Mouse (Mus musculus) CD4-positive, CD25-positive, alpha-beta regulatory T cell, adult 2 months (primary cell): ENCODE data around the gene Gatd1.

Source experiments
- DNase-seq: peaks from one replicate; pipeline ENCODE4 v3.0.0-alpha.2; 2012; ENCODE audit warnings: low read depth, low spot score

Gene Gatd1

GRCm38 (mm10) chr7:141390326-141391259 lies 23.3 kb downstream of the Gatd1 start:
- DNase-seq: no peak

GRCm38 (mm10) chr7:141388487-141389109 lies 25.3 kb downstream of the Gatd1 start:
- no peak for DNase-seq

- no peak for DNase-seq
Observed at GRCm38 (mm10) chr7:141387807-141388486, 26.0 kb downstream of the Gatd1 start.

- DNase-seq: no peak
Observed at GRCm38 (mm10) chr7:141381068-141381835, 32.7 kb downstream of the Gatd1 start.

- DNase-seq: no peak
Observed at GRCm38 (mm10) chr7:141379584-141379983, 34.4 kb downstream of the Gatd1 start.

- DNase-seq: no peak
Observed at GRCm38 (mm10) chr7:141374399-141374798, 39.5 kb downstream of the Gatd1 start.

- DNase-seq: no peak
Observed at GRCm38 (mm10) chr7:141373611-141374010, 40.3 kb downstream of the Gatd1 start.

- DNase-seq: no peak
Observed at GRCm38 (mm10) chr7:141371942-141372595, 41.9 kb downstream of the Gatd1 start.

- DNase-seq: no peak
Observed at GRCm38 (mm10) chr7:141369918-141370317, 44.0 kb downstream of the Gatd1 start.

GRCm38 (mm10) chr7:141367358-141367757 lies 46.6 kb downstream of the Gatd1 start:
- DNase-seq: no peak

- no peak for DNase-seq
Observed at GRCm38 (mm10) chr7:141365049-141365445, 48.9 kb downstream of the Gatd1 start.

GRCm38 (mm10) chr7:141364349-141365048 lies 49.4 kb downstream of the Gatd1 start:
- no peak for DNase-seq

GRCm38 (mm10) chr7:141363752-141364125 lies 50.2 kb downstream of the Gatd1 start:
- DNase-seq: no peak

- DNase-seq: peak; percentile 88
Observed at GRCm38 (mm10) chr7:141363106-141363751, 50.7 kb downstream of the Gatd1 start.

GRCm38 (mm10) chr7:141361510-141361909 lies 52.4 kb downstream of the Gatd1 start:
- peak; percentile 54 for DNase-seq
